Mouse (Mus musculus) forebrain, embryonic 12.5 days (tissue): ENCODE results near the gene Ifna5. TPM values are rescaled to one million over a fixed set of nuclear protein-coding genes. Genes with fewer than 3 reads are reported as not detected.

Experiments used
- ATAC-seq: fragments of 200-750 bp; cut with Nextera tagmentation; 2 replicates; pipeline ENCODE4 v1.8.0; 2017; ENCODE audit warnings: moderate TSS enrichment; ENCODE audit not compliant: low FRiP score
- H3K27ac ChIP-seq: fragments of 300-500 bp; sonication (generic); 2 replicates; pipeline ENCODE4 v1.5.1; 2016; ENCODE audit warnings: mild to moderate bottlenecking
- H3K27me3 ChIP-seq: fragments of 300-500 bp; sonication (generic); 2 replicates; pipeline ENCODE4 v1.6.1; 2016; ENCODE audit warnings: mild to moderate bottlenecking
- H3K36me3 ChIP-seq: fragments of 300-500 bp; sonication (generic); replicated peaks from 2 replicates; pipeline ENCODE4 v1.6.1; 2016; ENCODE audit warnings: mild to moderate bottlenecking
- H3K4me1 ChIP-seq: fragments of 300-500 bp; sonication (generic); 2 replicates; pipeline ENCODE4 v1.6.1; 2016
- H3K4me2 ChIP-seq: fragments of 300-500 bp; sonication (generic); 2 replicates; pipeline ENCODE4 v1.6.1; 2016; ENCODE audit warnings: mild to moderate bottlenecking, moderate library complexity
- H3K4me3 ChIP-seq: fragments of 300-500 bp; sonication (generic); replicated peaks from 2 replicates; pipeline ENCODE4 v1.5.1; 2016; ENCODE audit warnings: mild to moderate bottlenecking
- H3K9ac ChIP-seq: fragments of 300-500 bp; sonication (generic); 2 replicates; pipeline ENCODE4 v1.6.1; 2016; ENCODE audit warnings: mild to moderate bottlenecking
- H3K9me3 ChIP-seq: fragments of 300-500 bp; sonication (generic); 2 replicates; pipeline ENCODE4 v1.6.1; 2016
- WGBS: fragments of 180-500 bp; shearing (Covaris S2); methylation state at CpG from one replicate; pipeline ENCODE4 v1.1.7; 2016; 5-methylcytosine and 5-hydroxymethylcytosine counted together
- polyA plus RNA-seq: library from polyadenylated mRNA; unstranded; fragments of >200 nt; fragmentation: Nextera tagmentation; extraction: Ambion mirVana; gene quantifications from 2 replicates; pipeline ENCODE4 v1.2.1, GENCODE M21; 2016

Gene Ifna5
- polyA plus RNA-seq, 1 experiment from 2014 or later = not detected

GRCm38 (mm10) chr4:88867366-88867925 lies 32.1 kb downstream of the Ifna5 start:
- H3K27me3 ChIP-seq = peaks cover 31% of the 10 kb centered on the region
- no peaks in the 10 kb centered on the region for H3K9me3 ChIP-seq
- WGBS = under 1% methylated on average over 8 of the region's 8 CpGs
- peak; percentile 79 for ATAC-seq
- no peaks in the 10 kb centered on the region for H3K36me3 ChIP-seq
- 0 out of 2 replicates have a peak overlapping the region, but pooled peaks have one; percentile 6 for H3K27ac ChIP-seq
- peak overlapping the region; percentile 52 for H3K4me3 ChIP-seq
- peak overlapping the region; percentile 61 for H3K9ac ChIP-seq
- peaks cover 16% of the 10 kb centered on the region for H3K4me1 ChIP-seq
- peak overlapping the region; percentile 87 for H3K4me2 ChIP-seq

DNA sequence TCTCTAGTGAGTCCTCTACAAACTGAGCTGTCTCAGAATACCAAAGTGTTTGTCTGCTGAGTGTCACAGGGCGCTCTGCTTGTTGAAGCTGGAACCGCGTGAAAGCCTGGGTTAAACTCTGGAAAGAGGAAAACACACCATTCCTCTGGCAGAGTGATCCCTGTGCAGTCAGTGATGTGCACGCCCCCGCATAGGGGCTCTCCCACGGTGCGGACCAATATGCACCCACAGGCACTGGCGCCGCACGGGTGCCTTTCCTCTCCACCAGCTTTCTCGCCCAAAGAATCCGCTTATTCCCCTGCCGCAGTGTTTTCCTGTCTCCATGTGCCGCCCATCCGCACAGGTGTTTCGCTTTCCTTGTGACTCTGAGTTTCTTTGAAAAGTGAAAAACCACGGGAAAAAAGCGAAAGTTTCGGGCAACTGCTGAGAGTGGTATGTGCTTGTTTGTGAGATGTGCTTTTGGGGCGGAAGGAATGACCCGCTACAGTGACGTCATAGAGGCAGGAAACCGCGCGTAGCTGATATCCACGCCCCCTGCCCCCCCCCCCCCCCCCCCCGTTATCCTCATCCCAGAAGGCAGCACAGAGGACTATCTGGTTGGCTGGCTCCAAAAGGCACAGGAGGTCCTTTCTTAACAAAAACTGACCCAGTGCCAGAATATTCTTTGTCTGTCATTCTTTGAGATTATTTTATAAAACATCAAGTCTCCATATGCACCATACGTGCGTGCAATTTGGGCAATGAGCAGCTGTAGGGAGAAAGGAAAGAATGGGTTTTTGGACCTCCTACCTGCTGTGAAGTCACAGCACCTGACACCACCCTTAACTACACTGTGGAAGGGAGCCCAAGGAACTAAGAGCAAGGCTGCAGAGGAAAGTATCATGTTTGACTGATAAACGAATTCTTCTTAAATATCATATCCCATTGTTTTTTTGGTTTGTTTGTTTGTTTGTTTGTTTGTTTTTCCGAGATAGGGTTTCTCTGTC lies 32.9 kb downstream of the Ifna5 start:
- H3K9ac ChIP-seq = peak overlapping the region; percentile 61
- peaks cover 24% of the 10 kb centered on the region for H3K27me3 ChIP-seq
- peak; percentile 76 for ATAC-seq
- peak overlapping the region; percentile 52 for H3K4me3 ChIP-seq
- no peaks in the 10 kb centered on the region for H3K9me3 ChIP-seq
- H3K27ac ChIP-seq = 0 out of 2 replicates have a peak overlapping the region, but pooled peaks have one; percentile 6
- H3K4me2 ChIP-seq = peak overlapping the region; percentile 87
- WGBS = 8% methylated on average over 31 of the region's 31 CpGs
- H3K4me1 ChIP-seq = peaks cover 12% of the 10 kb centered on the region
- H3K36me3 ChIP-seq = no peaks in the 10 kb centered on the region

DNA sequence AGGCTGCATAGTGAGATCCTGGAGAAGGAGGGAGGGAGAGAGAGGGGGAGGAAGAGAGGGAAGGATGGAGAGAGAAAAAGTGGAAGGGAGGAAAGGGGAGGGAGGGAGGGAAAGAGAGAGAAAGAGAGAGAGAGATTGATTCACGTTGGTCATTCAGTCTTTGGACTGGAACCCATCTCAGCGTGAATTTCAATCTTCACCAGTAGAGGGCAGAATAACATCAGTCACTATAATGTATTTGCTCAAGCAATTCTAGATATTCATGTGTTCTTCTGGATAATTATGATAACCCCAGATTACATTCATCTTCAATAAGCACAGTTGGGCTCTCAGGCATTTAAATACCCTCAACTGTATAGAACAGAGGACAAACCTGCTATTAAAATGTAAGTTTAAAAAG lies 37.4 kb downstream of the Ifna5 start:
- ATAC-seq = peak; percentile 31; the same call in 1 of the 2 replicates
- H3K4me3 ChIP-seq = no peak overlapping the region

DNA sequence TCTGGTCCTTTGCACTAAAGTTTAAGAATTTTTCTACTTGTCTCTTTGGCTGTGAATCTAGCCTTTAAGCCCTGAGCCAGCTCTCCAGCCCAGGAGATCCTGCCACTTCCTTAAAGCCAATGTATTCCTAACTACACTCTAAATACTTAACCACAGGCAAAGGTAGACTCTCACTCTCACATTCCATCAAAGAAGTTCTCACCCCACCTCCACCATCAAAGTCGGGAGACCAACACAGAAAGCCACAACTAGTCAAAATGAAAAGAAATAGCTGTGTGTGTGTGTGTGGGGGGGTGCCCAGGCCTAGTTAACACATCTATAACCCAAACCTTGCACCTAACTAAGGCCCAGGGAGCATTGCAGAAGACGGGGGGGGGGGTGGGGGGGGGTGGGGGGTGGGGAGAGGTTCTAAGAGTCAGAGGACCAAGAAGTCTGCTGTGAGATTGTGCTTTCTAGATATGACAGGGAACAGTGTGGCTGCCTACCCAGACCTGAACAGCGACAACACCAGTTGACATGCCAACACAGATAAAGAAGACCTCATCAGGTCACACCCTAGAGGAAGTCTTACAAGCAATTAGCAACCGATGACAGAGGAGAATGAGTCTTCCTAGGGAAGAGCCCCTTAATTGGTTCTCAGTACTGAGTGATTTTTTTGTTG lies 40.2 kb downstream of the Ifna5 start:
- Histone ChIP-seq H3K4me3 (no peak overlapping the region), H3K9ac (no peak overlapping the region), H3K9me3 (no peaks in the 10 kb centered on the region), H3K36me3 (no peaks in the 10 kb centered on the region), H3K4me2 (no peak overlapping the region), H3K27me3 (peaks cover 6% of the 10 kb centered on the region; the same call in 1 of the 2 replicates), H3K27ac (no peak overlapping the region), H3K4me1 (no peaks in the 10 kb centered on the region)
- WGBS = 83% methylated on average over 4 of the region's 4 CpGs
- no peak for ATAC-seq

More for the DNA sequence above, 37.4 kb downstream of the Ifna5 start:
- peaks cover 7% of the 10 kb centered on the region for H3K27me3 ChIP-seq
- H3K27ac ChIP-seq = no peak overlapping the region
- no peaks in the 10 kb centered on the region for H3K36me3 ChIP-seq
- no peak overlapping the region for H3K4me2 ChIP-seq
- no peaks in the 10 kb centered on the region for H3K9me3 ChIP-seq
- peaks cover 7% of the 10 kb centered on the region for H3K4me1 ChIP-seq
- H3K9ac ChIP-seq = no peak overlapping the region
- 2% methylated on average over 2 of the region's 2 CpGs for WGBS

DNA sequence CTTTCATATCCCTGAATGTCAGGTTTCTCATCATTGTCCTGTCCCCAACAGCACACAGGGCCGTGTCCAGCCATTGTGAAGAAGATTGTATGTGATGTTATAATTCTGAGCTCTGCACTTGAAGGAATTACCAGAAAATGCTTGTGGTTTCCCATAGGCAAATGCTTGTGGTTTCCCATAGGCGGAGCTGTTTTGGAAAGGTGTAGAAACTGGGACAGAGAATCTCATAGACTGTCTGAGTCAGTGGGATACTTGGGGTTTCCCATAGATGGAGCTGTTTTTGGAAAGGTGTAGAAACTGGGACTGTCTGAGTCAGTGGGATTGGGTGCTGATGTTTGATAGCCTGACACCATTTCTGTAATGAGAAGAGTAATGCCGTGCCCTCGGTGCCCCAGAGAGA lies 41.2 kb downstream of the Ifna5 start:
- no peaks in the 10 kb centered on the region for H3K9me3 ChIP-seq
- H3K27ac ChIP-seq = no peak overlapping the region
- no peaks in the 10 kb centered on the region for H3K4me1 ChIP-seq
- H3K4me3 ChIP-seq = no peak overlapping the region
- H3K9ac ChIP-seq = no peak overlapping the region
- no peaks in the 10 kb centered on the region for H3K36me3 ChIP-seq
- 80% methylated on average over 4 of the region's 4 CpGs for WGBS
- no peak for ATAC-seq
- H3K27me3 ChIP-seq = peaks cover 5% of the 10 kb centered on the region; the same call in 1 of the 2 replicates
- H3K4me2 ChIP-seq = no peak overlapping the region

- WGBS = 59% methylated on average over 10 of the region's 10 CpGs
- H3K9ac ChIP-seq = no peak overlapping the region
- peaks cover 5% of the 10 kb centered on the region; the same call in 1 of the 2 replicates for H3K27me3 ChIP-seq
- no peaks in the 10 kb centered on the region for H3K4me1 ChIP-seq
- no peak for ATAC-seq
- no peaks in the 10 kb centered on the region for H3K9me3 ChIP-seq
- no peaks in the 10 kb centered on the region for H3K36me3 ChIP-seq
- no peak overlapping the region for H3K4me2 ChIP-seq
- no peak overlapping the region for H3K27ac ChIP-seq
- no peak overlapping the region for H3K4me3 ChIP-seq
Measured at GRCm38 (mm10) chr4:88878246-88878645, 42.9 kb downstream of the Ifna5 start.

DNA sequence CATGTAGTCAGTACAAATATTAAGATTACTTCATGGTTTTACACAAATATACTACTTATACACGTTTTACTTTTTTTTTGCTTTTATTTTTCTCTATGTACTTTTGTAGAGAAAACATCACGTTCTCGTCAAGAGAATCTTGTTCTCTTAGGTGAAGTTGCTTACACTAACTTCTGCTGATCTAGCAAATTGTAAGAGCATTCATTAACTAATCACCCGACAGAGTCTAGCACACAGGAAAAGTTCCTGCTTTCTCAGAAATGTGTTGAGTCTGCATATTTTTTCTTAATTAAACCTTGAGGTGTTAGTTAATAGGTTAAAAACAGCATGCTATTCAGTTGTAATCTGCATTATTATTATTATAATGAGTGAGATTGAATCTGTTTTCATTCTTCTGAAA lies 43.4 kb downstream of the Ifna5 start:
- no peak overlapping the region for H3K27ac ChIP-seq
- no peak overlapping the region for H3K4me2 ChIP-seq
- no peak overlapping the region for H3K4me3 ChIP-seq
- H3K9me3 ChIP-seq = no peaks in the 10 kb centered on the region
- no peak for ATAC-seq
- whole genome bisulfite sequencing = 77% methylated on average over 4 of the region's 4 CpGs
- H3K4me1 ChIP-seq = no peaks in the 10 kb centered on the region
- H3K27me3 ChIP-seq = peaks cover 5% of the 10 kb centered on the region; the same call in 1 of the 2 replicates
- H3K9ac ChIP-seq = no peak overlapping the region
- H3K36me3 ChIP-seq = no peaks in the 10 kb centered on the region

DNA sequence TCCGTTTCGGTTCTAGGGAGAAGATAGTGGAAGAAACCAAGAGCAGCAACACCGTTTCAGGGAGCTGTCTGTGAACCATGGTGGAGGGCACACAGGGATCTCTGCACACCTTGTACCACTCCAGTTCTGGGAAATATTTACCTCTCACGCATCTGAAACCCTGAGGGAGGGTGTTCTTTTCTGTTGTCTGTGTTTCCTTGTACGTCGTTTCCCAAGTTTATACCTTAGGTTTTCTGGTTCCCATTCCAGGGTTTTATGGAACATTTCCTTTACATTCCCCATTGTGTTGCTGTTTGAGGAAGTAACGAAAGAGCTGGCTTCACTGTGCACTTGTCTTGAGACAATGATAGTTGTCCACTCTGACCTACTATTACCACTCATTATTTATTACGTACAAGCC lies 44.8 kb downstream of the Ifna5 start, which contains the start of gene Ifne:
Gene Ifne (minus strand): TSS at position 101 of the 400 bp plus-strand sequence.
- no peaks in the 10 kb centered on the region for H3K36me3 ChIP-seq
- H3K4me2 ChIP-seq = no peak within 1 kb of the TSS
- 87% methylated on average over 8 of the region's 8 CpGs for WGBS
- H3K4me3 ChIP-seq = no peak within 1 kb of the TSS
- ATAC-seq = no peak
- H3K4me1 ChIP-seq = no peaks in the 10 kb centered on the region
- H3K9ac ChIP-seq = no peak within 1 kb of the TSS
- H3K27ac ChIP-seq = no peak within 1 kb of the TSS
- H3K27me3 ChIP-seq = peaks cover 5% of the 10 kb centered on the region; the same call in 1 of the 2 replicates
- H3K9me3 ChIP-seq = no peaks in the 10 kb centered on the region

Other genes starting within 250 kb of the Ifna5 start
- not detected in 2 replicates for gene Ifna9, start 243.1 kb upstream of the Ifna5 start, polyA plus RNA-seq
- not detected in 2 replicates for gene Ifna12, start 232.1 kb upstream of the Ifna5 start, polyA plus RNA-seq
- not detected in 2 replicates for gene C87499, start 201.1 kb upstream of the Ifna5 start, polyA plus RNA-seq
- gene Ifna13, start 191.1 kb upstream of the Ifna5 start, polyA plus RNA-seq = not detected in 2 replicates
- gene Ifna16, start 158.6 kb upstream of the Ifna5 start, polyA plus RNA-seq = not detected in 2 replicates
- not detected in 2 replicates for gene Ifna2, start 151.6 kb upstream of the Ifna5 start, polyA plus RNA-seq
- not detected in 2 replicates for gene Ifnab, start 144.2 kb upstream of the Ifna5 start, polyA plus RNA-seq
- gene Gm26566, start 113.7 kb upstream of the Ifna5 start, polyA plus RNA-seq = 1.6 and 2.4 TPM in 2 replicates
- gene Klhl9, start 113.1 kb upstream of the Ifna5 start, polyA plus RNA-seq = 142 and 149 TPM in 2 replicates
- not detected in 2 replicates for gene Gm13271, start 80.7 kb upstream of the Ifna5 start, polyA plus RNA-seq
- gene Gm13283, start 75.4 kb upstream of the Ifna5 start, polyA plus RNA-seq = 0.15 and 0.18 TPM in 2 replicates
- 0.55 TPM in 1 of 2 replicates, not detected in the other for gene Gm13290, start 61.7 kb upstream of the Ifna5 start, polyA plus RNA-seq
- gene Gm13289, start 58.6 kb upstream of the Ifna5 start, polyA plus RNA-seq = not detected in 2 replicates
- not detected in 2 replicates for gene Gm13272, start 55.7 kb upstream of the Ifna5 start, polyA plus RNA-seq
- gene Ifnz, start 53.4 kb upstream of the Ifna5 start, polyA plus RNA-seq = not detected in 2 replicates
- gene Gm13276, start 49.8 kb upstream of the Ifna5 start, polyA plus RNA-seq = not detected in 2 replicates
- not detected in 2 replicates for gene Gm13277, start 46.9 kb upstream of the Ifna5 start, polyA plus RNA-seq
- not detected in 2 replicates for gene Gm13278, start 44.0 kb upstream of the Ifna5 start, polyA plus RNA-seq
- gene Gm13275, start 41.0 kb upstream of the Ifna5 start, polyA plus RNA-seq = not detected in 2 replicates
- not detected in 2 replicates for gene Gm13279, start 38.1 kb upstream of the Ifna5 start, polyA plus RNA-seq
- gene Gm13285, start 35.9 kb upstream of the Ifna5 start, polyA plus RNA-seq = 0.29 TPM in 1 of 2 replicates, not detected in the other
- gene Gm13287, start 32.3 kb upstream of the Ifna5 start, polyA plus RNA-seq = not detected in 2 replicates
- gene Gm13288, start 30.0 kb upstream of the Ifna5 start, polyA plus RNA-seq = 0.15 TPM in 1 of 2 replicates, not detected in the other
- gene Ifna7, start 19.3 kb upstream of the Ifna5 start, polyA plus RNA-seq = not detected in 2 replicates
- not detected in 2 replicates for gene Ifna11, start 15.6 kb upstream of the Ifna5 start, polyA plus RNA-seq
- not detected in 2 replicates for gene Ifna6, start 8.1 kb upstream of the Ifna5 start, polyA plus RNA-seq
- not detected in 2 replicates for gene Ifna4, start 6.3 kb downstream of the Ifna5 start, polyA plus RNA-seq
- not detected in 2 replicates for gene Ifna1, start 14.6 kb downstream of the Ifna5 start, polyA plus RNA-seq
- gene Ifne, start 44.7 kb downstream of the Ifna5 start, polyA plus RNA-seq = not detected in 2 replicates